Mouse (Mus musculus): ENCODE measurements at regions not wholly inside any gene's neighbourhood (a gene's known extent, or its start where the extent isn't known, plus 50 kb on each side); places are given as distances from the start of the nearest gene placed in this dataset.

- no peak for DNase-seq (ENCODE audit: low read depth, low spot score)
Measured at GRCm38 (mm10) chr1:159034952-159035351, 54.7 kb upstream of the Pappa2 start.

- no peak for DNase-seq (ENCODE audit: low read depth, low spot score)
Measured at GRCm38 (mm10) chr1:159036371-159036770, 56.1 kb upstream of the Pappa2 start.

- DNase-seq (ENCODE audit: low read depth, low spot score) = no peak
Measured at GRCm38 (mm10) chr1:159045870-159046385, 65.6 kb upstream of the Pappa2 start.

- DNase-seq (ENCODE audit: low read depth, low spot score) = no peak
Measured at GRCm38 (mm10) chr1:159065024-159065423, 84.7 kb upstream of the Pappa2 start.

GRCm38 (mm10) chr1:159099205-159099604 lies 118.9 kb upstream of the Pappa2 start:
- DNase-seq (ENCODE audit: low read depth, low spot score) = no peak

DNA sequence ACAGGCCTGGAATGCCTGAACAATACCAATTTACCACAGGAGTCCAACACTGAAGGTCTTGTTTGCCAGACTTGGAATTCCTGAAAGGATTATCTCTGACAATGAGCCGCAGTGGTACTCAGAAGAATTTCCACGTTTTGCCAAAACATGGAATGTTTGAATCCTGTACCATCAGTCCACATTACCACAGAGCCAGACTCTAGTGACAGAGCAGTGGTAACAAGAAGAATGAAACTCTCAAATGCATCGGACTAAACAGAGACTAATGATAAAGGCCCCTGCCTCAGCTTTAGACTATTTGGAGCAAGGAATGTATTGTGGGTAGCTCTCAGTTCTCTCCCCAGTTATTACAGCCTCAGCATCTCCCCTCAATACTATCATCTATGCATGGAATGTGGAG lies 109.9 kb upstream of the Cop1 start:
- DNase-seq (ENCODE audit: low read depth, low spot score) = no peak

- DNase-seq (ENCODE audit: low read depth, low spot score) = no peak
Measured at GRCm38 (mm10) chr1:159124874-159125273, 107.2 kb upstream of the Cop1 start.

DNA sequence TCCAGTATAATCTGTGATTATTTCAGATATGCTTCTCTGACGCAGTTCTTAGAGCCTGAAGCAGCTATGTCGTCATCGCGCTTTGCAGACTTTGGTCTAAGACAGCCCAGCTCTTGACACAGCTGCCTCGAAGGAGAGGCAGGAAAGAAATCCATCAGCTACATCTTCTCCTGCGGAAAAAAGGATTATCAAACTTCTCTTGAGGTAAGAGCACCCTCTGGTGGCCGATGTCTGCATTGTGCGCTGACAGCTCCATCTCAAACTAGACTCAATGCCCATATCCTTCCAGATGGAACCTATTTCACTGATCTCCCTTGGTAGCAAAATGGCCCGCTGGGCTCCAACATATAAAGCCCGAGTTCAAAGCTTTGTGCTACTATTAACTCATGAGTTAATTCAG lies 96.8 kb upstream of the Cop1 start:
- DNase-seq (ENCODE audit: low read depth, low spot score) = peak; percentile 80

DNA sequence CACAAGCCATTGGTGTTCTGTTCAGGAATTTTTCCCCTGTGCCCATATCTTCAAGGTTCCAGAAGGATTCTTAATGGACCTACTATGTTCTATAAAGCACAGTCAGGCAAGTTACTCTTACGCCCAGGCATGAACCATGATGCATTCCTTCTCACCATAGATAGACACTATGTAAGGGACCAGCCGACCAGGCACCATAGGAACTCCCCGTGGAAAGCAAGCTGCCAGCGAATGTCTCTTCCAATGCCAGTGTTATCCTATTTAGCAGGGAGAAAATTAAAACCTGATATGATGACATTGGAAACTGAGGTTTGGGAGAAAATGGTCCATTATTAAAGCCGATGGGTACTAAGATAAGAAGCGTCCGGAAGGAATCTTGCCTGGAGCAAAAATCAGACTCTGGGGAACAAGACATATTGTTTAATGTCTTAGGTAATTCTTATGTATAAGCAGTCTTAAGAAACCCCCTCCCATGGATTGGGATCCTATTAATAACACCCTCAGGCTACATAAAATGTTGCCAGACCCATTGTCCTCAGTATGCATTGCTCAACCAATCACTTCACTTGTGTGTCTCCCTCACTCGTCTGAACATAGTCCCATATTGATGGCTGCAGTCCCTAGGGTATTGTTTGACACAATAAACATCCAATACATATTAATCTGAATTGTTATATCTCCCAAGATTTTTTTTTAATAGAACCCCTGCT lies 84.2 kb upstream of the Cop1 start:
- no peak for DNase-seq (ENCODE audit: low read depth, low spot score)

DNA sequence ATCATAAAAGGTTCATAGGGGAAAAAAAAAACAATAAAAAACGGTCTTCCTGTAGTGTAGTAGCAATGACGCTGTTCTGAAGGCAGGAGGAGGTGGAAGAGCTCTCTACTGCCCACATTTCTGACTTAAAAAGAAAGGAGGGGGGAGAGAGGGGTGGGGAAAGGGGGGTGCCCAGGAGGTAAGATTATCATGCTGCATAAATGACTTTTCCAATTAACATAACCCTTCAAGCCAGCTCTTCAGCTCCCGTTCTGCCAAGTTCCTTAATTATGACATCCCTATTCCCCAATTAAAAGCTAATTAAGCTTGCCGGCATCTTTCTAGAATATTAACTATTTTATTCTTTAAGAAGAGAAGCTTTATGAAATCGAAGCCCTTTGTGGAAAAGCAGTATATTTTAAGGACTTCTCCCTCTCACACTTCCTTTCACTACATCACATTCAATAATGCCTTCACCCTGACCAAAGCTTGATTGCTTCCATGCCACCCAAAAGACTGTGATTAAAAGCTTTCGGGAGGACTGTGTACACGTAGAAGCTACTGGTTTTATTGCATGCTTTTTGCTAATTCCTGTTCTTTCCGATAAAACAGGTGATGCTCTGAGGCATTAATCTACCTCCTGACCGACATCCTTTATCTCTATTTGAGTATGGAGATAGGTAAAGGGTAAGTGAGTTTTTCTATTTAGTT lies 83.5 kb upstream of the Cop1 start:
- no peak for DNase-seq (ENCODE audit: low read depth, low spot score)

DNA sequence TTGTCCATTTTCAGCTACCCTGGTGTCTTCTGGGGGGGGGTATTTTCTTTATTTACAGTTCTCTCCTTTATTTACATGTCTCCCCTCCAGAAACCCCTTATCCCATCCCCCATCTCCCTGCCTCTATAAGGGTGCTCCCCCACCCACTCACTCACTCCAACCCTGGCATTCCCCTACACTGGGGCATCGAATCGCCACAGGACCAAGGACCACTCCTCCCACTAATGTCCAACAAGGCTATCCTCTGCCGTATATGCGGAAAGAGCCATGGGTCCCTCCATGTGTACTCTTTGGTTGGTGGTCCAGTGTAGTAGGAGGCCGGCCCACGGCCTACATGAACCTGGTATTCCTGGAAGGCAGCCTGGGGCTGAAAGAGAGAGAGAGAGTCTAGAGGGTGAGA lies 82.9 kb upstream of the Cop1 start:
- DNase-seq (ENCODE audit: low read depth, low spot score) = no peak

DNA sequence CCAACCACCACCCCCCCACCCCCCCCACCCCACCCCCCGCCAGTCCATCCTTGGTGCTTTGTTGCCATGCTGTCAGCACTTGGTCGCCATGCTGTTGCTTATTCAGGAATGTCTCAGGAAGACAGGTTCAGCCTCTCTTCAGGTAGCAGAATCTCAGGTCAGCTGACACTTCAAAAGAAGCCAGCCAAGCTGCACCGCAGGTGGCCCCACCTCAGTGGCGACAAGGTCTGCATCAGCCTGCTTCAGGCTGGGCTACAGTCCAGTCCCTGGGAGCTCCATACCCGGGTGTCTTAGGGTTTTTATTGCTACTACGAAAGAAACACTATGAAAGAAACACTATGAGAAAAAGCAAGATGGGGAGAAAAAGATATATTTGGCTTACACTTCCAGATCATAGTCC lies 82.4 kb upstream of the Cop1 start:
- DNase-seq (ENCODE audit: low read depth, low spot score) = no peak

DNA sequence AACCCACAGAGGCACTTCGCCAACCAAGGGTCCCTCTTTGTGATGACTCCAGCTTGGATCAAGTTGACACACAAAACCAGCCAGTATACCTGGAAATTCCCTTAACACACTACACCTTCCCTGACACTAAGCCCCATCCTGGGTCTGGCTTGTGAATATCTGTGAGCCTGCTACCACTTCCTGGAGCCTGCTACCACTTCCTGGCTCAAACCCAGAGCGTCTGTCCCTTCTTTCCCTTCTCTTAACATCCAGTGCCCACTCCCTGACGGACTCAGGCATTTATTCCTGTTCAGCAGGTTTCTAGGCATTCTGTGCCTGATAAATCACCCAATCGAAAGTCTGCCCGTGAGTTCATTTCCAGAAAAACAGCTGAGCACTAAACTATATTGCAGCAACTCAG lies 81.8 kb upstream of the Cop1 start:
- DNase-seq (ENCODE audit: low read depth, low spot score) = no peak

GRCm38 (mm10) chr1:159156428-159156827 lies 75.7 kb upstream of the Cop1 start:
- DNase-seq (ENCODE audit: low read depth, low spot score) = no peak

DNA sequence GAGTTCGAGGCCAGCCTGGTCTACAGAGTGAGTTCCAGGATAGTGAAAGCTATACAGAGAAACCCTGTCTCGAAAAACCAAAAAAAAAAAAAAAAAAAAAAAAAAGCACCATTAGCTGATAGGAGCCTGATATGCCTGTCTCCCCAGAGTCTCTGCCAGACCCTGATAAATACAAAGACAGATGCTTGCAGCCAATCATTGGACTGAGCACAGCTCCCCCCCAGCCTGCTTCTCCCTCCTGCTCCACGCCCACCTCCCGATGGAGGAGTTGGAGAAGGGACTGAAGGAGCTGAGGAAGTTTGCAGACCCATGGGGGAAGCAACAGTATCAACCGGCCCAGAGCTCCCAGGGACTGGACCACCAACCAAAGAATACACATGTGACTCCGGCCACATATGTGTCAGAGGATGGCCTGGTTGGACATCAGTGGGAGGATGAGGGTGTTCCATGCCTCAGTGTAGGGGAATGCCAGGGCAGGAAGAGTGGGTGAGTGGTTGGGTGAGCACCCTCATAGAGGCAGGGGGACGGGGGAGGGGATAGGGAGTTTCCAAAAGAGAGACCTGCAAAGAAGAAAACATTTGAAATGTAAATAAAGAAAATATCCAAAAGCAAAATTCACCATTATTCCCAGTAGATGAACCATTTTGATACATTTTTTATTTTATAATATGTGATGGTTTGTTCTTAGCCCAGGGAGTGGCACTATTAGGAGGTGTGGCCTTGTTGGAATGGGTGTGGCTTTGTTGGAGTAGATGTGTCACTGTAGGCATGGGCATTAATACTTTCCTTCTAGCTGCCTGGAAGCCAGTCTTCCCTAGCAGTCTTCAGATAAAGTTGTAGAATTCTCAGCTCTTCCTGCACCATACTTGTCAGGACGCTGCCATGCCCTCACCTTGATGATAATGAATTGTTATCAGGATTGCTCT lies 71.8 kb upstream of the Cop1 start:
- DNase-seq (ENCODE audit: low read depth, low spot score) = no peak

- no peak for DNase-seq (ENCODE audit: low read depth, low spot score)
Measured at GRCm38 (mm10) chr1:159163113-159163885, 68.8 kb upstream of the Cop1 start.

GRCm38 (mm10) chr1:159182031-159182430 lies 50.1 kb upstream of the Cop1 start:
- no peak for DNase-seq (ENCODE audit: low read depth, low spot score)

Data from mesoderm, embryonic 11.5 days (tissue).